Mouse (Mus musculus) megakaryocyte, embryonic 14.5 days (primary cell): ENCODE data around the gene 1700017B05Rik. TPM values are rescaled to one million over a fixed set of nuclear protein-coding genes. Genes with fewer than 3 reads are reported as not detected.
"Not testable (repeated sequence)": the region's sequence is repeated elsewhere in the genome, so short reads cannot be mapped to it uniquely, and the experiment has no call there.

ENCODE experiments used
- H3K27me3 ChIP-seq: replicated peaks from 2 replicates; pipeline ENCODE3; 2012; ENCODE audit warnings: inconsistent platforms
- H3K36me3 ChIP-seq: replicated peaks from 2 replicates; pipeline ENCODE3; 2012; ENCODE audit warnings: low read length, inconsistent platforms, mixed read lengths
- H3K4me1 ChIP-seq: 2 replicates; pipeline ENCODE4 v1.6.1; 2012; ENCODE audit warnings: inconsistent platforms
- H3K4me3 ChIP-seq: replicated peaks from 2 replicates; pipeline ENCODE3; 2012; ENCODE audit warnings: moderate library complexity, mild to moderate bottlenecking, inconsistent platforms
- H3K9me3 ChIP-seq: 2 replicates; pipeline ENCODE4 v1.6.1; 2012; ENCODE audit warnings: inconsistent platforms
- FLI1 ChIP-seq: IDR thresholded peaks from 2 replicates; pipeline ENCODE4 v1.6.1; 2012; ENCODE audit warnings: low read length, inconsistent platforms, mixed read lengths
- GATA1 ChIP-seq: IDR thresholded peaks from 3 replicates; pipeline ENCODE4 v1.6.1; 2012; ENCODE audit warnings: mixed read lengths, low read length, inconsistent platforms, borderline replicate concordance
- polyA plus RNA-seq: library from polyadenylated mRNA; stranded (reverse); fragments of >175 nt; gene quantifications from 2 replicates; pipeline ENCODE4 v1.2.3, GENCODE M21; 2012; ENCODE audit warnings: low replicate concordance; ENCODE audit not compliant: insufficient read depth

1700017B05Rik gene
- polyA plus RNA-seq, 1 experiment: 106 TPM

- Histone ChIP-seq H3K27me3 (peaks cover 24% of the 10 kb centered on the region), H3K4me1 (peaks cover 8% of the 10 kb centered on the region), H3K36me3 (no peaks in the 10 kb centered on the region), H3K4me3 (no peak overlapping the region), H3K9me3 (peaks cover 10% of the 10 kb centered on the region)
- no peak for TF ChIP-seq GATA1
- no peak for TF ChIP-seq FLI1
Measured at GRCm38 (mm10) chr9:57223341-57223740, 39.1 kb downstream of the 1700017B05Rik start.

DNA sequence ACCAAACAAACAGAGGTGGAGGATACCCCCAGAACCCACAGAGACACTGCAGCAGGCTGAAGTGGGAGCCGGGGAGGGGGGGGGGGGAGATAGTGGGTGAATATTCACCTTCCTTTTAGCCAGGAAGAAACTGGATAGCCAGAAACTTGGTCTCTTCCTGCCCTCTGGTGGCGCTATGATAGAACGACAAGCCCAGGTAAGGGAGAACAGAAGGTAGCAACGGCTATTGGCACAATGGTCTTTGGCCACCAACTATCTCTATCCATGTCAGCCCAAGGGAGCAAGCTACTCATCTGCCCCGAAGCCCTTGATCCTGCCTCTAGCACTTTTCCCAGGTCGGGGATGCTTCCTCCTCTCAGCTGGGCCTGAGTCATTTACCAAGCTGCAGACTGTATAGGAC lies 42.1 kb downstream of the 1700017B05Rik start:
- Histone ChIP-seq H3K9me3 (peaks cover 10% of the 10 kb centered on the region), H3K4me1 (peaks cover 5% of the 10 kb centered on the region; the same call in 1 of the 2 replicates), H3K4me3 (no peak overlapping the region), H3K36me3 (no peaks in the 10 kb centered on the region), H3K27me3 (peaks cover 37% of the 10 kb centered on the region)
- TF ChIP-seq FLI1: no peak
- no peak for TF ChIP-seq GATA1

- peaks cover 38% of the 10 kb centered on the region for H3K27me3 ChIP-seq
- H3K4me3 ChIP-seq: no peak overlapping the region
- H3K9me3 ChIP-seq: peaks cover 10% of the 10 kb centered on the region
- TF ChIP-seq GATA1 (no peak), FLI1 (no peak)
- peaks cover 5% of the 10 kb centered on the region; the same call in 1 of the 2 replicates for H3K4me1 ChIP-seq
- no peaks in the 10 kb centered on the region for H3K36me3 ChIP-seq
Measured at GRCm38 (mm10) chr9:57219511-57219910, 42.9 kb downstream of the 1700017B05Rik start.

- H3K4me1 ChIP-seq: peaks cover 5% of the 10 kb centered on the region; the same call in 1 of the 2 replicates
- H3K27me3 ChIP-seq: peaks cover 36% of the 10 kb centered on the region
- no peak for TF ChIP-seq FLI1
- no peak for TF ChIP-seq GATA1
- H3K9me3 ChIP-seq: peaks cover 10% of the 10 kb centered on the region
- H3K36me3 ChIP-seq: no peaks in the 10 kb centered on the region
- no peak overlapping the region for H3K4me3 ChIP-seq
Measured at GRCm38 (mm10) chr9:57218776-57219175, 43.6 kb downstream of the 1700017B05Rik start.

GRCm38 (mm10) chr9:57217220-57217619 lies 45.2 kb downstream of the 1700017B05Rik start:
- Histone ChIP-seq H3K27me3 (peaks cover 36% of the 10 kb centered on the region), H3K9me3 (peaks cover 5% of the 10 kb centered on the region; the same call in 1 of the 2 replicates), H3K4me3 (no peak overlapping the region), H3K4me1 (peaks cover 5% of the 10 kb centered on the region; the same call in 1 of the 2 replicates), H3K36me3 (no peaks in the 10 kb centered on the region)
- no peak for TF ChIP-seq GATA1
- no peak for TF ChIP-seq FLI1

GRCm38 (mm10) chr9:57214500-57214899 lies 47.9 kb downstream of the 1700017B05Rik start:
- Histone ChIP-seq H3K4me1 (no peaks in the 10 kb centered on the region; the same call in 1 of the 2 replicates), H3K36me3 (no peaks in the 10 kb centered on the region), H3K27me3 (peaks cover 30% of the 10 kb centered on the region), H3K9me3 (no peaks in the 10 kb centered on the region), H3K4me3 (no peak overlapping the region)
- TF ChIP-seq FLI1 (no peak), GATA1 (no peak)

DNA sequence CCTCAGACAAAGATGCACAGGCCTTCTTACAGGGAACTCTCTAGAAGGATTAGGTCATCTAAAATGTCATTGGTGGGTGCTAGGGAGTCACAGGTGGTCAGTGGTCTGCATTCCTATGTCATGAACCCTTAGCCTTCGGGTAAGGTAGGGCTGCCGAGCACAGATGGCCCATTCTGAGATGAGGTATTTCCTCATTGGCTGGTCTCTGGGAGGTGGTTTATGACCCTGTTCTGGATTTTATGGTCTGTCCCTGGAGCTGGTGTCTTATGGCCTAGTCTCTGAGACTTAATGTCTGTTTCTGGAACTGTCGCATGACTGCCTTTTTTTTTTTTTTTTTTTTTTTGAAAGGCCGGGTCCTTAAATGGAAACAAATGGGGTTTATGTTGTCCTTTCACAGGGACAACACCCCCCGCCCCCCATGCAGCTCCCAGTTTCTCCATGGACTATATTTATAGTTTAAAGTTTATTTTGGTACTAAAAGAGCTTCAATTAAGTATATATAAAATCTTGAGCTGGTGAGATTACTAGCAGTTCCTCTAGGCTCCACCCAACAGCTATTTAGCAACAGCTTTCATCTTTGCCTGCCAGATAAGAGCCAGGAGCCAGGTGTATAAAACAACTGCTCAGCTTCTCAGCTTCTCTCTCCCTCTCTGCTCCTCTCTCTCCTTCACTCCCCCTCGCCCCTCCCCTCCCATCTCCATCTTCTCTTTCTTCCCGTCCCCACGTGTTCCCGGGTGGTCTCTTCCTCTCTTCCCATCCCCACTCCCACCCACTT lies 49.8 kb downstream of the 1700017B05Rik start:
- Histone ChIP-seq H3K36me3 (no peaks in the 10 kb centered on the region), H3K4me3 (no peak overlapping the region)
- TF ChIP-seq GATA1 (no peak), FLI1 (no peak)

GRCm38 (mm10) chr9:57209316-57209715 lies 53.1 kb downstream of the 1700017B05Rik start:
- H3K36me3 ChIP-seq: no peaks in the 10 kb centered on the region
- no peaks in the 10 kb centered on the region for H3K9me3 ChIP-seq
- H3K4me1 ChIP-seq: no peaks in the 10 kb centered on the region
- no peak for TF ChIP-seq GATA1
- TF ChIP-seq FLI1: no peak
- no peak overlapping the region for H3K4me3 ChIP-seq
- peaks cover 2% of the 10 kb centered on the region for H3K27me3 ChIP-seq

More for the DNA sequence above, 49.8 kb downstream of the 1700017B05Rik start:
- H3K27me3 ChIP-seq: peaks cover 15% of the 10 kb centered on the region
- no peaks in the 10 kb centered on the region for H3K9me3 ChIP-seq
- H3K4me1 ChIP-seq: no peaks in the 10 kb centered on the region

DNA sequence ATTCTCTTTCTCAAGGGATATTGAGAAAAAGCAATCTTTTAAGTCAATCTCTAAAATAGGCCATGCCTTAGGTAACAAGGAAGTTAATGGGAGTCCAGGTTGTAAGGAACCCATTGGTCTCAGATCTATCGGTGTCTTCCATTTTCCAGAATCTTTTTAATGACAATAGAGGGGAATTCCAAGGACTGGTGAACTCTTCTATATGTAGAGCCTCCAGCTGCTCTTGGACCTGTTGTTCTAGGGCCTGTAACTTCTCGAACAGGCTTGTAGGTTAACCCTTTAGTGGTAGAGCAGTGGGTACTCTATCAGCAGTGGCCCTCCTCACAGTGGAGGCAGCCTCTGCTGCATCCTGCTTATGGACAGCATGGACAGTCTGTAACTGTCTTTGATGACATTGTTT lies 55.5 kb downstream of the 1700017B05Rik start:
- TF ChIP-seq GATA1 (no peak), FLI1 (no peak)
- no peaks in the 10 kb centered on the region for H3K4me1 ChIP-seq
- H3K4me3 ChIP-seq: no peak overlapping the region
- H3K9me3 ChIP-seq: no peaks in the 10 kb centered on the region
- no peaks in the 10 kb centered on the region for H3K36me3 ChIP-seq
- peaks cover 4% of the 10 kb centered on the region for H3K27me3 ChIP-seq

DNA sequence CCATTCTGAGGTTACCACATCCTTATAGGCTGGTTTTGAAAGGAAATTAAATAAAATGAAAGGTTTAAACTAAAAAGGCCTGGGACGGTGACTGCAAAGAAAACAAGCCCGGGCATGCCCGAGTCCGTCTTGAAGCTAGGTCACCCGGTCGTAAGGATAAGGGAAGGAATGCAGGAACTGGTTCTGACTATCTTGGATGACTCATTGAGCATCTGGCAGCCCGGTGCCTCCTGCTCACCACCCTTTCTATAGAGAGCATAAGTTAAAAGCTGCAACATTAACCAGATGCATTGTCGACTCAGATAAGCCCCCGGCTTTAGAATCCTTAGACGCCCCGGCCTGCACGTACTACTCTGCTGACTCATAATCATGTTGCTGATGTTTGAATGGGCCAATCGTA lies 58.8 kb downstream of the 1700017B05Rik start:
- H3K4me3 ChIP-seq, H3K4me1 ChIP-seq, H3K36me3 ChIP-seq, H3K9me3 ChIP-seq, H3K27me3 ChIP-seq: not testable (repeated sequence)

Other genes with a start within 250 kb of the 1700017B05Rik start
- 0.78 and 3.8 TPM in 2 replicates for gene Sin3a, start 190.6 kb downstream of the 1700017B05Rik start, polyA plus RNA-seq
- gene Man2c1, start 131.9 kb downstream of the 1700017B05Rik start, polyA plus RNA-seq: 50.4 and 95.7 TPM in 2 replicates
- 9.2 and 10.4 TPM in 2 replicates for gene Neil1, start 114.3 kb downstream of the 1700017B05Rik start, polyA plus RNA-seq
- 35.2 and 48.8 TPM in 2 replicates for gene Commd4, start 104.3 kb downstream of the 1700017B05Rik start, polyA plus RNA-seq
- gene Trcg1, start 26.1 kb downstream of the 1700017B05Rik start, polyA plus RNA-seq: not detected in 2 replicates
- 20.9 and 74.6 TPM in 2 replicates for gene Ppcdc, start 177.5 kb upstream of the 1700017B05Rik start, polyA plus RNA-seq
- gene Scamp5, start 205.4 kb upstream of the 1700017B05Rik start, polyA plus RNA-seq: 14.1 and 30.9 TPM in 2 replicates
- 0.07 TPM in 1 of 2 replicates, not detected in the other for gene Rpp25, start 241.4 kb upstream of the 1700017B05Rik start, polyA plus RNA-seq